Mouse (Mus musculus): ENCODE measurements at regions not wholly inside any gene's neighbourhood (a gene's known extent, or its start where the extent isn't known, plus 50 kb on each side); places are given as distances from the start of the nearest gene placed in this dataset.

DNA sequence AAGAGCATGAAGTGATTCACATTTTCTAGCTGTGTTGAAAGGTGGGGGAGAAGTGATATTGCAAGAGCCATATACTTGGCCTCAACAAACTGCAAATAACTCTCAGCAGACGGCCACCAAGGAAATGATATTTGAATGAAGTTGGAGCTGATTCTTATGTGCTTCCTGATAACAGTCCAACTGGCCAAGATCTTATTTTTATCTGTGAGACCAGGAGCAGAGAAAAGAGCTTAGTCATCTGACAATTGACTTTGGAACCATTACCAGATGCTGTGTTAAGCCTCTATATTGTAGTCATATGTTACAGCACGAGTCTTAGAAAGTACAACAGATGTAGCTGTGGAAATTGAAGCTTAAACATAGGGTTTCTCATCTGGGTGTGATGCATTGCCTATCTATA is 536.6 kb downstream of the Gm43517 start:
- TF ChIP-seq POLR2A (IDR thresholded peaks at IDR 0.05; ENCODE audit: insufficient read length, low read depth) (no peak), MAX (IDR thresholded peaks at IDR 0.05; ENCODE audit: low read depth) (no peak), E2F4 (IDR thresholded peaks at IDR 0.05; ENCODE audit: insufficient read depth) (no peak), POLR2AphosphoS2 (IDR thresholded peaks at IDR 0.05; ENCODE audit: insufficient read length, low read depth) (no peak)
